Mouse (Mus musculus) midbrain, embryonic 11.5 days (tissue): ENCODE measurements around the gene Psmd9. TPM values are rescaled to one million over a fixed set of nuclear protein-coding genes. Genes with fewer than 3 reads are reported as not detected.
A peak's percentile ranks its signal among the peaks of the same experiment; 100 is the strongest.

ENCODE experiments used
- ATAC-seq: fragments of 200-750 bp; cut with Nextera tagmentation; 2 replicates; pipeline ENCODE4 v1.8.0; 2017; ENCODE audit warnings: moderate TSS enrichment, moderate library complexity; ENCODE audit not compliant: low FRiP score
- DNase-seq: peaks from one replicate; pipeline ENCODE4 v3.0.0; 2015; ENCODE audit warnings: low spot score; ENCODE audit errors: missing footprints
- H3K27ac ChIP-seq: fragments of 300-500 bp; sonication (generic); 2 replicates; pipeline ENCODE4 v1.5.1; 2014; ENCODE audit warnings: low read depth, low read length
- H3K27me3 ChIP-seq: fragments of 300-500 bp; sonication (generic); 2 replicates; pipeline ENCODE4 v1.6.1; 2014; ENCODE audit warnings: mild to moderate bottlenecking, low read length, moderate library complexity, mixed read lengths; ENCODE audit not compliant: control insufficient read depth, insufficient read depth
- H3K36me3 ChIP-seq: fragments of 300-500 bp; sonication (generic); 2 replicates; pipeline ENCODE4 v1.6.1; 2014; ENCODE audit warnings: mild to moderate bottlenecking, low read length, moderate library complexity, mixed read lengths; ENCODE audit not compliant: control insufficient read depth, insufficient read depth
- H3K4me1 ChIP-seq: fragments of 300-500 bp; sonication (generic); 2 replicates; pipeline ENCODE4 v1.6.1; 2014; ENCODE audit warnings: low read length; ENCODE audit not compliant: control insufficient read depth, insufficient read depth
- H3K4me2 ChIP-seq: fragments of 300-500 bp; sonication (generic); 2 replicates; pipeline ENCODE4 v1.6.1; 2014; ENCODE audit warnings: mild to moderate bottlenecking, moderate library complexity
- H3K4me3 ChIP-seq: fragments of 300-500 bp; sonication (generic); 2 replicates; pipeline ENCODE4 v1.5.1; 2014; ENCODE audit warnings: low read depth, low read length
- H3K9ac ChIP-seq: fragments of 300-500 bp; sonication (generic); 2 replicates; pipeline ENCODE4 v1.6.1; 2014; ENCODE audit warnings: low read length
- H3K9me3 ChIP-seq: fragments of 300-500 bp; sonication (generic); 2 replicates; pipeline ENCODE4 v1.6.1; 2016; ENCODE audit warnings: low read length; ENCODE audit not compliant: control insufficient read depth
- WGBS: fragments of 180-500 bp; shearing (Covaris S2); extraction: QIAGEN DNeasy Blood & Tissue Kit; methylation state at CpG from one replicate; pipeline ENCODE4 v1.1.7; 2014; 5-methylcytosine and 5-hydroxymethylcytosine counted together
- polyA plus RNA-seq: library from polyadenylated mRNA; unstranded; fragments of >200 nt; fragmentation: Nextera tagmentation; extraction: Ambion mirVana; gene quantifications from 2 replicates; pipeline ENCODE4 v1.2.1, GENCODE M21; 2014

The Psmd9 gene
- polyA plus RNA-seq, 1 experiment from 2014 or later, result 60.7 TPM

GRCm38 (mm10) chr5:123147569-123147968, 21.6 kb upstream of the Psmd9 start:
- no peak overlapping the region for H3K4me3 ChIP-seq
- H3K36me3 ChIP-seq, result peaks cover 21% of the 10 kb centered on the region
- peaks cover 41% of the 10 kb centered on the region for H3K4me1 ChIP-seq
- DNase-seq (no peak), ATAC-seq (no peak)
- no peaks in the 10 kb centered on the region for H3K9me3 ChIP-seq
- no peak overlapping the region for H3K9ac ChIP-seq
- no peak overlapping the region for H3K27ac ChIP-seq
- H3K4me2 ChIP-seq, result no peak overlapping the region
- WGBS, result 86% methylated on average over 17 of the region's 17 CpGs
- H3K27me3 ChIP-seq, result no peaks in the 10 kb centered on the region

- Histone ChIP-seq H3K4me2 (no peak overlapping the region), H3K4me3 (no peak overlapping the region)
Measured at GRCm38 (mm10) chr5:123148073-123148722, 21.0 kb upstream of the Psmd9 start.

GRCm38 (mm10) chr5:123149451-123150400, 19.5 kb upstream of the Psmd9 start:
- 12% methylated on average over 19 of the region's 19 CpGs for WGBS
- Histone ChIP-seq H3K27ac (no peak overlapping the region), H3K4me1 (peaks cover 28% of the 10 kb centered on the region), H3K4me3 (peak overlapping the region; percentile 19; the same call in 1 of the 2 replicates), H3K9ac (peak overlapping the region; percentile 25; the same call in 1 of the 2 replicates), H3K4me2 (peak overlapping the region; percentile 37), H3K9me3 (no peaks in the 10 kb centered on the region), H3K36me3 (peaks cover 33% of the 10 kb centered on the region), H3K27me3 (no peaks in the 10 kb centered on the region)
- DNase-seq (peak; percentile 98), ATAC-seq (peak; percentile 87)

More at GRCm38 (mm10) chr5:123148073-123148722, 21.0 kb upstream of the Psmd9 start:
- Histone ChIP-seq H3K27ac (no peak overlapping the region), H3K36me3 (peaks cover 27% of the 10 kb centered on the region), H3K27me3 (no peaks in the 10 kb centered on the region), H3K9me3 (no peaks in the 10 kb centered on the region), H3K4me1 (peaks cover 41% of the 10 kb centered on the region), H3K9ac (no peak overlapping the region)
- WGBS, result 86% methylated on average over 25 of the region's 25 CpGs
- DNase-seq, result no peak
- ATAC-seq, result no peak

- H3K9ac ChIP-seq, result peak overlapping the region; percentile 14; the same call in 1 of the 2 replicates
- no peak overlapping the region for H3K27ac ChIP-seq
- H3K9me3 ChIP-seq, result no peaks in the 10 kb centered on the region
- no peaks in the 10 kb centered on the region for H3K27me3 ChIP-seq
- peak overlapping the region; percentile 37 for H3K4me2 ChIP-seq
- H3K4me1 ChIP-seq, result peaks cover 22% of the 10 kb centered on the region
- 52% methylated on average over 7 of the region's 7 CpGs for whole genome bisulfite sequencing
- H3K4me3 ChIP-seq, result no peak overlapping the region
- H3K36me3 ChIP-seq, result peaks cover 33% of the 10 kb centered on the region
- no peak for DNase-seq
- no peak for ATAC-seq
Measured at GRCm38 (mm10) chr5:123150641-123151040, 18.6 kb upstream of the Psmd9 start.

GRCm38 (mm10) chr5:123151077-123151476, 18.1 kb upstream of the Psmd9 start:
- H3K4me1 ChIP-seq, result peaks cover 22% of the 10 kb centered on the region
- peak overlapping the region; percentile 37; the same call in 1 of the 2 replicates for H3K4me2 ChIP-seq
- H3K27me3 ChIP-seq, result no peaks in the 10 kb centered on the region
- no peak for ATAC-seq
- H3K9me3 ChIP-seq, result no peaks in the 10 kb centered on the region
- H3K9ac ChIP-seq, result no peak overlapping the region
- no peak overlapping the region for H3K4me3 ChIP-seq
- 60% methylated on average over 7 of the region's 7 CpGs for WGBS
- H3K36me3 ChIP-seq, result peaks cover 33% of the 10 kb centered on the region
- DNase-seq, result no peak
- H3K27ac ChIP-seq, result no peak overlapping the region

GRCm38 (mm10) chr5:123151707-123152362, 17.4 kb upstream of the Psmd9 start:
- H3K27ac ChIP-seq, result no peak overlapping the region
- H3K4me1 ChIP-seq, result peaks cover 19% of the 10 kb centered on the region
- no peak overlapping the region for H3K4me3 ChIP-seq
- no peaks in the 10 kb centered on the region for H3K9me3 ChIP-seq
- H3K36me3 ChIP-seq, result peaks cover 34% of the 10 kb centered on the region
- WGBS, result 92% methylated on average over 18 of the region's 19 CpGs
- ATAC-seq (no peak), DNase-seq (no peak)
- no peak overlapping the region for H3K9ac ChIP-seq
- H3K27me3 ChIP-seq, result no peaks in the 10 kb centered on the region
- no peak overlapping the region for H3K4me2 ChIP-seq

GRCm38 (mm10) chr5:123152901-123153300, 16.3 kb upstream of the Psmd9 start:
- no peak overlapping the region for H3K27ac ChIP-seq
- no peak for DNase-seq
- H3K4me3 ChIP-seq, result no peak overlapping the region
- ATAC-seq, result no peak
- no peaks in the 10 kb centered on the region for H3K9me3 ChIP-seq
- WGBS, result 88% methylated on average over 1 of the region's 1 CpGs
- H3K4me2 ChIP-seq, result no peak overlapping the region
- no peak overlapping the region for H3K9ac ChIP-seq
- peaks cover 19% of the 10 kb centered on the region for H3K4me1 ChIP-seq
- peaks cover 36% of the 10 kb centered on the region for H3K36me3 ChIP-seq
- H3K27me3 ChIP-seq, result no peaks in the 10 kb centered on the region

GRCm38 (mm10) chr5:123155425-123155824, 13.8 kb upstream of the Psmd9 start:
- H3K27me3 ChIP-seq, result no peaks in the 10 kb centered on the region
- no peak overlapping the region for H3K4me2 ChIP-seq
- H3K9ac ChIP-seq, result no peak overlapping the region
- H3K36me3 ChIP-seq, result peaks cover 50% of the 10 kb centered on the region
- ATAC-seq, result 0 out of 2 replicates have a peak, but pooled peaks have one; percentile 52
- H3K4me1 ChIP-seq, result peaks cover 6% of the 10 kb centered on the region
- H3K9me3 ChIP-seq, result no peaks in the 10 kb centered on the region
- no peak overlapping the region for H3K27ac ChIP-seq
- peak; percentile 91 for DNase-seq
- H3K4me3 ChIP-seq, result no peak overlapping the region
- WGBS, result 63% methylated on average over 7 of the region's 7 CpGs
